Comparison of ENCODE assay signal across 19 mouse cellular contexts in genomic region chr9:37414666-37415065, GRCm38 (mm10). TPM values are rescaled to one million over a fixed set of nuclear protein-coding genes. Genes with fewer than 3 reads are reported as not detected.
"Had no signal": no experiment of that assay in that cellular context is flagged by ENCODE, and none has a peak within 500 bp of the region (broad histone marks: within the 10 kb centered on the region; RNA-seq: fewer than 3 reads in every experiment).

No protein-coding gene starts in this region.

- H3K4me1 ChIP-seq: neural tube, embryonic 15.5 days; stomach, embryonic 15.5 days had no signal

- H3K4me3 ChIP-seq: neural tube, embryonic 15.5 days; stomach, embryonic 15.5 days had no signal

- H3K27ac ChIP-seq: neural tube, embryonic 15.5 days; stomach, embryonic 15.5 days; stomach, postnatal 0 days had no signal

- DNase-seq: retina, postnatal 1 day; right cerebral cortex, adult 18-20 months; right cerebral cortex, postnatal 14 days; right cerebral cortex, postnatal 25 days; right cerebral cortex, postnatal 4 days; spleen, adult 18-20 months; thymus, adult 18-20 months; thymus, adult 2 months; thymus, postnatal 14 days; thymus, postnatal 25 days; thymus, postnatal 36 days; thymus, postnatal 4 days had no signal

- H3K36me3 ChIP-seq: neural tube, embryonic 15.5 days; stomach, embryonic 15.5 days had no signal

- H3K9me3 ChIP-seq: neural tube, embryonic 15.5 days; stomach, embryonic 15.5 days had no signal

- H3K27me3 ChIP-seq: stomach, embryonic 15.5 days had no signal

- H3K9ac ChIP-seq: neural tube, embryonic 15.5 days; stomach, embryonic 15.5 days had no signal

- H3K4me2 ChIP-seq: neural tube, embryonic 15.5 days; stomach, embryonic 15.5 days had no signal

RNA-seq across cellular contexts. Expression of gene Robo4, which starts 13.0 kb away (rescaled TPM):
- total RNA-seq: neutrophil, adult 5-6 weeks had no signal

RNA-seq across cellular contexts. Expression of gene Robo3, which starts 18.4 kb away (rescaled TPM):
- total RNA-seq: neutrophil, adult 5-6 weeks had no signal
- polyA plus RNA-seq: stomach, embryonic 14.5 days; stomach, embryonic 16.5 days had no signal

RNA-seq across cellular contexts. Expression of gene Hepacam, which starts 47.5 kb away (rescaled TPM):
- total RNA-seq: neutrophil, adult 5-6 weeks had no signal
- polyA plus RNA-seq: spleen, adult 2 months; stomach, embryonic 14.5 days; stomach, embryonic 16.5 days had no signal
